Mouse (Mus musculus): ENCODE data around the gene Hltf.
"Not testable (repeated sequence)": the region's sequence is repeated elsewhere in the genome, so short reads cannot be mapped to it uniquely, and the experiment has no call there.

Gene Hltf

DNA sequence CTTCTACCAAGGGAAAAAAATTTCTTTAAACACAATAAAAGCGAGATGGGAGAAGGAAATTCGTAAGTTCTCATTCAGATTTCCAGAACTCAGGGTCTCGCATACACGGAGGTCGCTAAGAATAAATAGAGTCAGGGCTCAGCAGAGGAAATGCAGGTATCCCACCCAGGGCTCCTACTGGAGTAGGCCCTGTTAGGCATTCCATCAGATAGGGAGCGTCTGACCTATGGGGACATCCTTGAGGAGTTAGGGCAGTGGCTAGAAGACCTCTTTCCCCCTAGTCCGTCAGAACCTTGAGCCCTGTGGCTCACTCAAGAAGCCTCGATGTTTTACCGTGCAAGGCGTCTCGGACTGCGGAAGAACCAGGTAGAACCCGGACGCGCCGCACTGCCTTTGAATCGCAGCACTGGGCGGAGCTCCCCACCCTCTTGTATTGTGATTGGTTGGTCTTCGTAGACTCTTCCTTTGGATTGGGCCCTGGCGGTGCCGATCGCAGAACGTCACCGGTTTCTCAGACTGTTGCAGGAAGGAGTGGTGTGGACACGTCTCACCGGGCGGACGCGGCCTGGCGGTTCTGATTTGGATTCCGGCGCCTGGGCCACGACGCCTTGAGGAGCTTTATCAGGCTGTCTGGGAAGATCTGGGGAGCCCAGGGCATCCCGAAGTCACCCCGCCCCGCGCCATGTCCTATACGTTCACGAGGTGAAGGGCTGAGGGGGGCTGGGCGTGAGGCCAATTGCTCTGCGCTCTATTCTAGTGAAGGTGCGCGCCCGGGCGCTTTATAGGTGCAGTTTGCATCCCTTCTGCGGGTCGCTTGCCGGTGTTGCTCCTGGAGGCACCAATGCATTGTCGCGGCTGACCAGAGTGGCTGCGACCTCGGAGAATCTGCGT lies at the start of gene Hltf:
Hltf (plus strand) TSS at position 506 of the 891 bp plus-strand sequence.
- DNase-seq, result peak; percentile 83

DNA sequence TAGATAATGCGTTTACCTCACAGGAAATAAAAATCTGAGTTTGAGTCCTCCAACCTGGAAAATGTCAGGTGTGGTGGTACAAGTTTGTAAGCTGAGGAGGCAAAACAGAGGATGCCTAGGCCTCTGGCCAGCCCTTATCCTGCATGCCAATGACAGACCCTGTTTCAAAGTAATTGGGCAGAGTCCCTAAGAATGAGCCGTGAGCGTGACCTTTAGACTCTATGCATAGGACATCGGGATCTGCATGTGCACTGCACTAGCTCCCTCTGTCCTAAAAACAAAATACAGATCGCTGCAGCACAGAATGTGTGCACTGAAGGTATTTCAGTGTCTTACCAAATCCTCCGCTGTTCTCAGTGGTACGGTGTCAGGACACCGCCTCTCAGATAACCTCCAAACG lies 47.1 kb upstream of the Hltf start:
- no peak for DNase-seq

DNA sequence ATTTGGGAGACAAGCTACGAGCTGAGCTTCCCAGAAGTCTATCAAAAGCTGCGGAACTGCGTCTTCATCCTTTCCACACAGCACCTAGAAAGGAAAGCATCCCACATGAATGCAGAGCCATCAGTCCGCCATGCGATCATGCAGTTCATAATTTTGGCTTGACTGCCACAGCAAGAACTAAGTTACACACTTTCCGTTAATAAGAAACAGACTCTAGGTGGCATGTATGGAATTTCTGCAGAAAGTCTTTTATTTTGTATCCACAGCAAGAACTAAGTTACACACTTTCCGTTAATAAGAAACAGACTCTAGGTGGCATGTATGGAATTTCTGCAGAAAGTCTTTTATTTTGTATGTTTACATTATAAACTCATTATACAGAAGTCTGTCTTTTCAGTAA lies 46.7 kb upstream of the Hltf start:
- not testable (repeated sequence) for DNase-seq

DNA sequence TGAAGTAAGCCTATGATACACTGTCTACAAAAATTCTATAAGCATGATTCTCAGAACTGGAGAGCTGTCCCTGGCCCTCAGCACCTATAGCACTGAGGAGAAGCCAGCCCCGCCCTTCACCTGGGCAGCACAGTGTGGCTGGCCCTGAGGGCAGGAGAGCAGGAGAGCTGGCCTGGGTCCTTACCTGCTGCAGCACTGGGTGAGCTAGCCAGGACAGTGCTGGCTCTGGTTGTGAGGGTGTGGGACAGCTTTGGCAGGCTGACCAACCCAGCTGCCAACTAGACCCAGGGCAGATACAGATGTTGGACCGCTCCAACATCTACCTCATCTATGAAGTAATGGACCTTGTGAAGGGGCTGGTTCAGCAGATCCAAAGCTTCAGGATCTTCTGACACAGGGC lies 43.2 kb upstream of the Hltf start:
- no peak for DNase-seq

DNA sequence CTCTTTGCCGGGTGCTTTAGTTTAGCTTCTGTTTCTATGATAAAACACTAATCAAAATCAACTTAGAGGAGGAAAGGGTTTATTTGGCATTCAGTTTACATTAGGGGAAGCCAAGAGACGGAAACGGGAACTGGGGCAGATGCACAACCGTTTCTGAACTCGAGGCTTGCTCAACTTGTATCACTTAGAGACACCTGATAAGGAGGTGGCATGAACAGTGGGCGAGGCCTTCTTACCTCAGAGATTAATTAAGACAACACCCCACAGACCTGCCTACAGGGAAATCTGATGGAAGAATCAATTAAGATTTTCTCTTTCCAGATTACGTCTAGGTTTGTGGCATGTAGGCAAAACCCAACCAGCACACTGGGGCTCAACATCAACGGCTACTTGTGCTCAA lies 39.5 kb upstream of the Hltf start:
- no peak for DNase-seq

DNA sequence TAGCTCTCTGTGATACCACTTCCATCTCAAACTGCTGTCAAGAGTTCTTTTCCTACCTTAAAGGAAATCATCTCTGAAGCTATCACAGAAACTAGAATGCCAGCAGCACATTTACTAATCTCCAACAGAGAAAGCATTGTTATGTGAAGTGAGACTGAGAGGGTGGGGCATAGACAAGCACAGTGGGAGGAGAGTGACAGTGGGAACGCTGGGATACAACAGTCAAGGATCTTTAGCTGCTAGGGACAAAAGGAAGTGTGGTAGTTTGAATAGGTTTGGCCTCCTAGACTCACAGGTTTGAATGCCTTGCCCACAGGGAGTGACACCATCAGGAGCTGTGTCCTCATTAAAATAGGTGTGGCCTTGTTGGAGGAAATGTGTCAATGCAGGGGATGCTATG lies 33.8 kb upstream of the Hltf start:
- no peak for DNase-seq

DNA sequence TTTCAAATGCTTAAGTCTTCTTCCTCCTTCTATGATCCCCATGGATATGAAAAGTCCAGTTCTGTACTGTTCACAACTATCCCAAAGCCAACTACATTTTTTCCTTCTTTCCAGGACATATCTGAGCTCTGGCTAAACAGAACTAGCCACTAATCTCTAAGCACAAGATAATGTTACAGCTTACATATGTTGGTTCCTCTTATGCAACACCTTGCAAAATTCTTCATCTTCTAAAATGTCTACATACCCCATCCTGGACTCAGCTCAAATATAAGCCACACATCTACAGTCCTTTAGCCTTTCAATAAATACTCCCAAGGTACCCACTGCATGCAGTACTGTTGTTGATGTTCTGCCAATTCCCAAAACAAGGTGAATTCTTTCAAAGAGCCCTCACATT lies 31.1 kb upstream of the Hltf start:
- no peak for DNase-seq

DNA sequence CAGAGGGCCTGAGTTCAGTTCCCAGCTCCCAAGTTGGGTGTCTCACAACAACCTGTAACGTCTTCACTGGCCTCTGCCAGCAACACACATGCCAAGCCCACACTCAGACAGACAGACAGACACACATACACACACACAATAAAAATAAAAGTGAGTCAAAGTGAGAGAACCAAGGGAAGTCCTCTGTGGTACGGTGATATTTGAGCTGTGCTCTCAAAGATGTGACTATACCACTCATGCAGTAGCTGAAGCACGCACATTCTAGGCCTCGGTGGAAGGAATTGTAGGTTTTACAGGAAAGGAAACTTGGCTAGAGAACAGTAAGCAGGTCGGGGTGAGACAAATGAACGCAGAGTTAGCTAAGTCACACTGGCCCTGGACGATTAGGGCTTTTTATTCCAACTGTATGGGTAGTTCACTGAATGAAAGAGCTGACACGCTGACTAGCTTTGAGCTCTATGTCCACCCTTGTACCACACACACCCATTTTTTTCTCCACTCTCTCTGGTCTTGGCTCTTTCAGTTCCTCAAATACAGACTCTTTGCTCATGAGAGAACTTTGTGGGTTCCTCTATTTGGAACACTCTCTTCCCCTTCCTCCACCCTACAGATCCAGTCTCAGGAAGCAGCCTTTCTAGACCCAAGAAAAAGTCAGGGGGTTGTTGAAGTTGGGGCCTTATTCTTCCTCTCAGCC lies 30.5 kb upstream of the Hltf start:
- DNase-seq, result no peak

DNA sequence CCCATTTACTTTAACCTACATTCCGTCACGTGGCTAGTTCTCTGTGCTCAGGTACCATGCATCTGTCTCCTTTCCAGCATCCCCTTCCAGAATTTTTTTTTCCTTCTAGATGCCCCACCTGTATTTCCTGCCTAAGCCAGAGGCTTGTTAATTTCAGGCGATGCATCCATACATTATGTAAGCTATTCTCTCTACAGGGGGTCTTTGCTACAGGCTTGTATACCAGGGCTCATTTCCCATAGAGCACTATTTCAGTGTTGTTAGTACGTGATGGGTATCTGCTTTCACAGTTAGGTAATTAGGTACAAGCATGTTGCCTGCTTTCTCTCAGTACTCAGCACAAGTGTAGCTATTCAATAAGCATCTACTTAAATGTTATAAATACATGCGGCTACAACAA lies 29.8 kb upstream of the Hltf start:
- no peak for DNase-seq

DNA sequence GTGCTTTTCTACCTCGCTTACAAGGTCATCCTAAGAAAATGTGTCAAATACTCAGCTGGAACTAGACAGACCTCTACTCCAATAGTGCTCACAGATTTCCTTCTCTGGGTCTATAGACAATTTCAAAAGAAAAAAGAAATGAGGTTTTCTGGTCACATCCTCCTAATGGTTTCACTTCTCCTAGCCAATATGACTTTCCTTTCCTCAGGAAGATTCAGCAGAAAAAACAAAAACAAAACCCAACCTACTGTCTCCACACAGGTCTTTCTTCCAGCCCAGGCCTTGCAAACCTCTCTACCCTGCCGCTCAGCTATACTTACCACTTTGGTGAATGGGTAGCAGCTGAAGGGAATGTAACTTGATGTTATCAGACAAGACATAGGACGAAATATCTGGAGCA lies 29.0 kb upstream of the Hltf start:
- no peak for DNase-seq

DNA sequence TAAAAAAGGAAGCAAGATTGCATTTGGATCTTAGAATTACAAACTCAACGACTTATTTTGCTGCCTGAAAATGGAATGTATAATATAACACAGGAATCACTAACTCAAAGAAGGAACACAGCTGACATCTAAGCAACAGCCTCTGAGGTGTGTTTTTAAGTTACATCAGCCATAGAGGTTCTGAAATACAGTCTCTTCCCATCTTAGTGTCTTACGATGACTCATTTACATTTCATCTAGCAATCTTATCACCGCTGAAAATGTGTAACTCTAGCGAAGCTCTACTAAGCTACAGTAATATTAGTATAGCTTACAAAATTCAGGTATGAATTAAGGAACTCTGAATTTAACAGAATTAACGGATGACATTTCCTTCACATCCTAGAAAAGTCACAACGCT lies 26.8 kb upstream of the Hltf start:
- no peak for DNase-seq

DNA sequence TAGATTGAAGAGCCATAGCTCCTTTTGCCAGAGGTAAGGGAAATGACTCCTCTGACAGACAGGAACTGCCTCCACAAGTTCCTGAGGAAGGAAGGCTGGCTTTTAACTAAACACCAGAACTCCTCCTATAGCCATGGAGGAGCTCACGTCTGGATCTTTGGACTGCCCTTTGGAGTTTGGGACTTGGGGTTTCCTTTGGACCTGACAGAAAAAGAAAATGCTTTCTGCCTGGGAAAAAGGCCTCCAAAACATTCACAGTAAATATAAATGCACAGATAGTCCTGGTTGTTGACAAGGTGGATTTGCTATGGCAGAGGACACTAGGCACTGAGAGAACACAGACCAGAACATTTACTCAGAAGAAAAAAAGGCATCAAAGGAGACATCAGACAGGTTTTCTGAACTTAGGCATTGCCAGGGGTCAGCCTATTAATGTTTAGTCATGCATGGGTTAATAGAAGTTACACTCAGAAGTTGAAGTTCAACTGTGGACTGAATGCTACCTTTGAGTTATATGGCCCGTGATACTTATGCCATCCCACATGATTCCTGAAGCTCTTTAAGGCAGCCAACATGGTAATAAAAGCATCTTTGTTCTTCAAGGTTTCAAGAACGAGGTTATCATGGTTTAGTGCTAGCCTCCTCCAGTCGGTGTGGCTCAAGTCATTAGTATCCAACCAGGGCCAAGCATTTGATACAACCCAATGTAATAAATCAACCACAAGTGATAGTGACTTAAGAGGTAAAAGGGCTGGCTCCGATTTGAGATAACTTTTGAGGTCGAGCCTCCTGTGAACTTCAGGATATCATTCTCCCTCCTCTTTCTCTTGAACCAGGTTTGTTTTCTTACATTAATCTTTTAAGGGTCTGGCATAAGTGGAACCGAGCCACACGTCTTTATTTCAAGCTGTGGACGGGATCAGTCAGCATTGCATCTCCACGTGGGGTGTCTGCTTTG lies 23.6 kb upstream of the Hltf start:
- DNase-seq, result no peak

DNA sequence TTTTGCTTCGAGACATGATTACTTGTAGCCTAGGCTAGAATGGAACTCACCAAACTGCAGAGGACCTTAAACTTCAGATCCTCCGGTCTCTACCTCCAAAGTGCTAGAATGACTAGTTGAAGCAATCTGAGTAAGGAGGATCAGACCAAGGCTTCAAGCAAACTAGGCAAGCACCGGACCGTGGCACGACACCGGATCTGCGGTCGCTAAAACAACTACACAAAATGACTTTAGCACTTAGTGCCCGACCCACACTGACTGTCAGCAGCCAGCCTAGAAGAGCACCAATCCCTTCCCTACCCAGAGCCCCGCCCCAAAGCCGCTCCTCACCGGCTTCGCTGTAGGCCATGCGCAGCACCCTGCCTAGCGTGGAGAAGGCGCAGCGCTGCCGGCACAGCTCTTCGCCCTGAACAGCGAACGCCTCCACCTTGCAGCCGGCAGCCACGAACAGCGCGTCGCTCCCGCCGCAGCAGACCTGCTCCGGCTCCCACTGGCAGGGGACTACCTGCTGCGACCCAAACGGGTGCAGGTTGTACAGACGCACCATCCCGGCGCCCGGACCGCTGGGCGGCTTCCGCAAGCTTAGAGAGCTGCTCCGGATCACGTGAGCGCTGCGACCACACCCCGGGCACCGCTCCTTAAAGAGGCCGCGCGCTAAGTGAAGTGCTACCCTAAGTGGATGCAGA lies 22.7 kb upstream of the Hltf start, which contains the start of gene Hps3:
Hps3 (minus strand) TSS at position 597 of the 686 bp plus-strand sequence.
- DNase-seq, result peak; percentile 80

DNA sequence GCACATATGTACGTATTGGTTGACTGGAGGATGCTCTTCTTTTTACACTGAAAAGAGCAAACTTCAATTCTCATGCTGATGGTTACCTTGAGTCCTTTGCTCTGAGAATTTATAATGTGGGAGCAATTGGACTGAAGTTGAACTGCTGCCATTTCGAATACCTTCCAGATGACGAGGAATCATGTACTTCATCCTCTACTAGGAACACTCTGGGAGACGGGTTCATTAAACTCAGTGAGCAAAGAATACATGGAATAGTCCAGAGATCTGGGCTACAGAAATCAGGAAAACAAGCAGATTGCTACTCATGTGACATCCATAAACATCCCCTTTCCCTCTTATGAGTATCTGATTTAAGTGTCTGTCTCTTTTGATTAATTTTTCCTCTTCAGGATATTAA lies 21.5 kb upstream of the Hltf start:
- DNase-seq, result no peak

DNA sequence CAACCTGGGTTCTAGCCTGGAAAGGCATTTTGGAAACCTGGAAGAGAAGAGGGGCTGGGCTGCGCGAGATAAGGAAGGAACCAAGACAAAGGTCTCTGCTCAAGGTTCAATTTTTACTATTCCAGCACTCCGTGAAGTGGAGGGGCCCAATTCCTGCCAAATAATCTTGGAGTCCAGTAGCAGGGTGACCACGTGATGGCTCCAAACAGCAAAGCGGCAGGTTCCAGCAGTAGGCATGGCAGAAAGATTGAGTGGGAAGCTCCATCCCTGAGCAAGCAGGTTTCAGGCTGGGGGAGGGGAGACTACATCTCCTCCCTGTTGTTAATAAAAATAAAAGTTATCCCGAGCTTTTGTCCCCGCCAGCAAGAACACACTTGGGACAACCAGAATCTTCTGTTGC lies 16.1 kb upstream of the Hltf start:
- DNase-seq, result not testable (repeated sequence)

DNA sequence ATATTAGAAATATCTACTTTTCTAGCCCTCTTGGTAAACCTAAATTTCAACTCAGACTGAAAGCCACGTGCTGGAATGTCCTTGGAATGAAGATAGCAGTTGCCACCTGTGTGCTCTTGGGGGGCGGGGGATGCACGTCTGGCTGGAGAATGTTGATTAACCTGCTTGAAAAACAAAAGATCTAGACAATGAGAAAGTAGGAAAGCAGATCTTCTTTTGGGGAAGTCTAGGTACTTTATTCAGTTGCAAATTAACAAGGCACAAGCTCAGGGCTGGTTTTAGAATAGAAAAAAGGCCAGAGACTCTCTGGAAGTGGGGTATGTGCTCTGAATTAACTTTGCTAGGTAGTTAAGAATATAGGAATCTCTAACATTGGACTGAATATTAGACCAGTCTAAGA lies 12.9 kb upstream of the Hltf start:
- not testable (repeated sequence) for DNase-seq

DNA sequence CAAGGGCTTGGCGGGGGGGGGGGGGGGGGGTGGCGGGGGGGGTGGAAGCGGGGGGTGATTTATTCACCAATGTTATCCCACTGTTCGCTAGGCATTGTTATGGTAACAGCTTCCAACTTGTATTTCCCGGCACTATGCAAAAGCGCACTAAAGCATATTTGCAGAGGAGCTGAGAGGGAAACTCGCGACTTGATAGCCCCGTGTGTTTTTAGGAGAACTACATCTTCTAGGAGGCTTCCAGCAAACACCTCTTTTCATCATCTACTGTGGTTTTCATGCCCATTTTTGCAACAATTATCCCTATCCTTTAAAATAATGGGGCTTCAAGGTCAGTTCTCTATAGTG lies 558 bp downstream of the Hltf start:
- no peak for DNase-seq

DNA sequence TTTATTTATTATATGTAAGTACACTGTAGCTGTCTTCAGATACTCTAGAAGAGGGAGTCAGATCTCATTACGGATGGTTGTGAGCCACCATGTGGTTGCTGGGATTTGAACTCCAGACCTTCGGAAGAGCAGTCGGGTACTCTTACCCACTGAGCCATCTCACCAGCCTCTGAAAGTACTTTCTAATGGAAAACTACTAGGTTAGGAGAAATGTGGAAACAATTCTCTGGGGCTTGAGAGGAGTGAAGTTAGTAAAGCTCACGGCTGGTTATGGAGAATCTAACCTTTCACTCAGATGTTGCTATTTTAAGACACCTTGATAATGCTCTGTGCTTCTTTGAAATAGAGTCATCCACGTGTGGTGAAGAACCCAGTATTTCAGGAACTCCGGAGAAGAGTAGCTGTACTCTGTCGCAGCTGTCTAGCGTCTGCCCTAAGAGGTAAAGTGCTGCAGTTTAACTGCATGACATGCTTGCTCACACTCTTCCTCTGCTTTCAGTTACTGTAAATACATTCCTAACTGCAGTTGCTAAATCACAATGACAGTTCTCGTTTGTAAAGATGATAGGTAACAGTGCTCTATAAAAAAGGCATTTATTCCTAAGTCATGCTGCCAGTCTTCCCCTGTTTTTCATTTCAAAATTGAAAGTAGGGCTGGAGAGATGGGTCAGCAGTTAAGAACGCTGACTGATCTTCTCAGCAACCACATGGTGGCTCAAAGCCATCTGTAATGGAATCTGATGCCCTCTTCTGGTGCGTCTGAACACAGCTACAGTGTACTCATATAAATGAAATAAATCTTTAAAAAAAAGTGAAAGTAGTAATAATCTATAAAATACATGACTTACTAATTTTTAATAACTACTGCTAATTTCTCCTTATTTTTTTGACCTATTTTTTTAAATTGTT lies 18.8 kb downstream of the Hltf start:
- DNase-seq, result no peak

DNA sequence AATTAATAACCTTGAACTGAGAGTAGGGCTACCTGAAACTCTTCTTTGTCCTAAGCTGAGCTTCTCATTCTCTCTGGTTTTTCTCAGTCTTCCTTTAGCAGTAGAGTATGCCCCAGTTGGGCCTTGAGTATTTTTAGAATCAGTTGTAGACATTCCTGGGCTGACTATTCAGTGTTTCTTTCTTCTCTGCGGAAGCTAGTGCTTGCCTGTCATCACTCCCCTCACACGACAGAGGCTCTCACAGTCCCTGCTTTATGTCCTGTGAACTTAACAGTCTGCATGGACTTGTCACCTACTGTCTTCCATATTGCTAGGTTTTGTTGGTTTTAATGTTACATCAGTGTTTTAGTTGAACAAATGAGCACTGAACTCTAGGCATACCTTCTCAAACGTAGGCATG lies 24.6 kb downstream of the Hltf start:
- no peak for DNase-seq

DNA sequence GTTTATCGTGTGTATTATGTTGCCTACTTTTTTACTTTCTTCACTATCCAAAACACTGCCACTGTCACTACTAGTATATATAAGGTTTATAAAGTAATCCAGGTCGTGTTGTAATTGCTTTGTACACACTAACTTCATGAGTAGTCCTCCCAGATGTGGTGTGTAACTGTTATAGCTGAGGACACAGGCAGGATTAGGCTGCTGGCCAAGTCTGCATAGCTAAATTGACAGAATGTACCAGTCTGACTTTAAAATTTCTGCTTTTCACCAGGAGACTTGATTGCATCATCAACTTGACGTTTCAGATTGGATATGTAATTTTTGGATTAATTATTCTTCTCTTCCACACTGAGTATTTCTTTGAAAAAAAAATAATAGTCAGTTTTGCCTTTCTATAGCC lies 46.2 kb downstream of the Hltf start:
- no peak for DNase-seq

DNA sequence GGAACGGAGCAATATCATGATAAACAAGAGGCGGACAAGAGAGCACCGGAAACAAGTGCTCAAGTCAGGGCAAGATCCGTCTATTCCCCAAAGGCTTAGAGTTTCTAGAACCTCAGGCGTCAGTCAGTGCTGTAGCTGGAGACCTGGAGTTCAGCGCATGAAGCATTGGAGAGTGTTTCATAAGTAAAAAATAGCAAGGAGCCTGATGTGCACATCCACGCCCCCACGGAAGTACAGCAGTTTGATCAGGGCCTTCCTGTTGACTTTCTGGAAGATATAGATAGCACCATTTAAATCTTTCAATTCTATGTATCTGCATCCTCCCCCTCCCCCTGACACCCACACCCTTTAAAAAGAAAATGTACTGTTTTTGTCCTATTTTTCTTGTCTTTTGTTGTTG lies 46.7 kb downstream of the Hltf start:
- DNase-seq, result no peak

DNA sequence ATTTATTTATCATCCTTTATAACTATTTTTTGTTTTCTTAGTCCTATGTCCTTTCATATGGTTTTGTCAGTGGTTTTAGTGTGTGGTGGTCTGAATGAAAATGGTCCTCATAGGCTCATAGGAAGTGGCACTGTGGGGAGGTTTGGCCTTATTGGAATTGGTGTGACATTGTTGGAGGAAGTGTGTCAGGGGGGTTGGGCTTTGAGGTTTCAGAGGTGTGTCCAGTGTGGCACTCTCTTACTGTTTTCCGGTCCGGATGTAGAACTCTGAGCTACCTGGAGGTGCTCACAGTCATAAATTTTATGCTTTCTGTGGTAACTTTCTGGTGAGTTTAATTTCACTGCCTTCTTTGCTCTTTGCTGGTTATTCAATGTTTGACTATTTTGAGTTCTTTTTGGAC lies 47.2 kb downstream of the Hltf start:
- no peak for DNase-seq

Measured in right cerebral cortex, postnatal 4 days (tissue).